Mouse (Mus musculus) kidney, embryonic 16.5 days (tissue): ENCODE measurements around the gene Tfg. TPM values are rescaled to one million over a fixed set of nuclear protein-coding genes. Genes with fewer than 3 reads are reported as not detected.

Experiments
- ATAC-seq: fragments of 200-750 bp; cut with Nextera tagmentation; 2 replicates; pipeline ENCODE4 v1.8.0; 2017; ENCODE audit warnings: moderate TSS enrichment; ENCODE audit not compliant: low FRiP score, low TSS enrichment
- H3K27ac ChIP-seq: fragments of 300-500 bp; sonication (generic); 2 replicates; pipeline ENCODE4 v1.5.1; 2014; ENCODE audit warnings: low read length
- H3K27me3 ChIP-seq: fragments of 300-500 bp; sonication (generic); 2 replicates; pipeline ENCODE4 v1.6.1; 2014; ENCODE audit warnings: low read length, control low read depth, mixed read lengths; ENCODE audit not compliant: insufficient read depth
- H3K36me3 ChIP-seq: fragments of 300-500 bp; sonication (generic); 2 replicates; pipeline ENCODE4 v1.6.1; 2014; ENCODE audit warnings: low read length, control low read depth, mixed read lengths; ENCODE audit not compliant: insufficient read depth
- H3K4me1 ChIP-seq: fragments of 300-500 bp; sonication (generic); 2 replicates; pipeline ENCODE4 v1.6.1; 2014; ENCODE audit warnings: low read length, control low read depth, mixed read lengths; ENCODE audit not compliant: insufficient read depth
- H3K4me2 ChIP-seq: fragments of 300-500 bp; sonication (generic); replicated peaks from 2 replicates; pipeline ENCODE4 v1.6.1; 2014; ENCODE audit warnings: low read depth, low read length
- H3K4me3 ChIP-seq: fragments of 300-500 bp; sonication (generic); 2 replicates; pipeline ENCODE4 v1.5.1; 2014; ENCODE audit warnings: mild to moderate bottlenecking, low read length
- H3K9ac ChIP-seq: fragments of 300-500 bp; sonication (generic); replicated peaks from 2 replicates; pipeline ENCODE4 v1.6.1; 2014; ENCODE audit warnings: low read length
- H3K9me3 ChIP-seq: fragments of 300-500 bp; sonication (generic); 2 replicates; pipeline ENCODE4 v1.6.1; 2016; ENCODE audit warnings: low read length, control low read depth
- WGBS: fragments of 180-500 bp; shearing (Covaris S2); extraction: QIAGEN DNeasy Blood & Tissue Kit; methylation state at CpG from one replicate; pipeline ENCODE4 v1.1.7; 2014; 5-methylcytosine and 5-hydroxymethylcytosine counted together
- polyA plus RNA-seq: library from polyadenylated mRNA; unstranded; fragments of >200 nt; fragmentation: Nextera tagmentation; extraction: Ambion mirVana; gene quantifications from 2 replicates; pipeline ENCODE4 v1.2.1, GENCODE M21; 2015

The Tfg gene
- 152 and 154 TPM in 2 replicates for polyA plus RNA-seq

- H3K27ac ChIP-seq, result peak within 1 kb of the TSS; percentile 98
- peak within 1 kb of the TSS; percentile 76 for H3K4me3 ChIP-seq
- under 1% methylated on average over 62 of the region's 62 CpGs for whole genome bisulfite sequencing
- ATAC-seq, result peak; percentile 98
- H3K9me3 ChIP-seq, result no peaks in the 10 kb centered on the region
- peak within 1 kb of the TSS; percentile 68 for H3K4me2 ChIP-seq
- no peaks in the 10 kb centered on the region for H3K27me3 ChIP-seq
- H3K36me3 ChIP-seq, result no peaks in the 10 kb centered on the region
- H3K9ac ChIP-seq, result peak within 1 kb of the TSS; percentile 86
- peaks cover 15% of the 10 kb centered on the region for H3K4me1 ChIP-seq
Observed at GRCm38 (mm10) chr16:56717224-56718200, at the start of gene Tfg. TSS of gene Tfg (minus strand) at chr16:56717450.

DNA sequence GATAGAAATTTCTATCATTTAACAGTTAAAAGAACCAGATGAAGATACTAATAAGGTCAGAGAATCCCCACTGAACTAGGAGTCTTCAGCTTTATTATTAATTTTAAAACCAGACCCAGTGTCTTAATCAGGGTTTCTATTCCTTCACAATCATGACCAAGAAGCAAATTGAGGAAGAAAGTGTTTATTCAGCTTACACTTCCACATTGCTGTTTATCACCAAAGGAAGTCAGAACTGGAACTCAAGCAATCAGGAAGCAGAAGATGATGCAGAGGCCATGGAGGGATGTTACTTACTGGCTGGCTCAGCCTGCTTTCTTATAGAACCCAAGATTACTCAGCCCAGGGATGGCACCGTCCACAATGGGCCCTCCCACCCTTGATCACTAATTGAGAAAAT is 11.8 kb upstream of the Tfg start:
- WGBS, result 11% methylated on average over 1 of the region's 1 CpGs
- H3K9me3 ChIP-seq, result no peaks in the 10 kb centered on the region
- H3K9ac ChIP-seq, result no peak overlapping the region
- no peak overlapping the region for H3K4me3 ChIP-seq
- no peak overlapping the region for H3K27ac ChIP-seq
- no peak for ATAC-seq
- H3K4me2 ChIP-seq, result no peak overlapping the region
- H3K4me1 ChIP-seq, result no peaks in the 10 kb centered on the region
- no peaks in the 10 kb centered on the region for H3K27me3 ChIP-seq
- no peaks in the 10 kb centered on the region for H3K36me3 ChIP-seq

GRCm38 (mm10) chr16:56724927-56725326 is 7.7 kb upstream of the Tfg start:
- Histone ChIP-seq H3K27me3 (no peaks in the 10 kb centered on the region), H3K4me3 (no peak overlapping the region), H3K9me3 (no peaks in the 10 kb centered on the region), H3K27ac (no peak overlapping the region), H3K36me3 (no peaks in the 10 kb centered on the region), H3K4me2 (no peak overlapping the region), H3K4me1 (no peaks in the 10 kb centered on the region), H3K9ac (no peak overlapping the region)
- ATAC-seq, result no peak; the same call in 1 of the 2 replicates
- 75% methylated on average over 10 of the region's 10 CpGs for WGBS

- Histone ChIP-seq H3K27ac (no peak overlapping the region), H3K9ac (no peak overlapping the region), H3K27me3 (no peaks in the 10 kb centered on the region), H3K4me1 (peaks cover 5% of the 10 kb centered on the region; the same call in 1 of the 2 replicates), H3K4me2 (no peak overlapping the region), H3K9me3 (no peaks in the 10 kb centered on the region), H3K36me3 (no peaks in the 10 kb centered on the region), H3K4me3 (no peak overlapping the region)
- 55% methylated on average over 4 of the region's 4 CpGs for WGBS
- ATAC-seq, result no peak
Observed at GRCm38 (mm10) chr16:56722357-56722756, 5.1 kb upstream of the Tfg start.

DNA sequence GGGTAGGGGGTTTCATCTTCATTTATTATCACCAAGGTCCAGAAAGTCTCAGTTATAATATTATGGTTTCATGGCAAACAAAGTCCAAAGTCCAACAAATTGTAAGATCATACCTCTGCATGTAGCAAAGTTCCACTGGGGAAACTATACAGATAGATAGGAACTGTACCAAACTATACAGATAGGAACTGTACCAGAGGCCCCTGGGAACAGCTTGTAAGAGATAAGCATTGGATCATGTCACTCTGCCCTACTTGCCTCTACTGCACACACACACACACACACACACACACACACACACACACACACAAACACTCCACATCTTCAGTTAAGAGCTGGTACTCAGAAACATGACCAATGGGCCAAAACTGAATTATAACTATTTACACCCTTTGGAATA is 1.8 kb upstream of the Tfg start:
- Histone ChIP-seq H3K4me3 (no peak overlapping the region), H3K4me2 (no peak overlapping the region), H3K9me3 (no peaks in the 10 kb centered on the region), H3K27me3 (no peaks in the 10 kb centered on the region), H3K27ac (no peak overlapping the region), H3K9ac (no peak overlapping the region), H3K4me1 (peaks cover 15% of the 10 kb centered on the region), H3K36me3 (no peaks in the 10 kb centered on the region)
- no peak for ATAC-seq

DNA sequence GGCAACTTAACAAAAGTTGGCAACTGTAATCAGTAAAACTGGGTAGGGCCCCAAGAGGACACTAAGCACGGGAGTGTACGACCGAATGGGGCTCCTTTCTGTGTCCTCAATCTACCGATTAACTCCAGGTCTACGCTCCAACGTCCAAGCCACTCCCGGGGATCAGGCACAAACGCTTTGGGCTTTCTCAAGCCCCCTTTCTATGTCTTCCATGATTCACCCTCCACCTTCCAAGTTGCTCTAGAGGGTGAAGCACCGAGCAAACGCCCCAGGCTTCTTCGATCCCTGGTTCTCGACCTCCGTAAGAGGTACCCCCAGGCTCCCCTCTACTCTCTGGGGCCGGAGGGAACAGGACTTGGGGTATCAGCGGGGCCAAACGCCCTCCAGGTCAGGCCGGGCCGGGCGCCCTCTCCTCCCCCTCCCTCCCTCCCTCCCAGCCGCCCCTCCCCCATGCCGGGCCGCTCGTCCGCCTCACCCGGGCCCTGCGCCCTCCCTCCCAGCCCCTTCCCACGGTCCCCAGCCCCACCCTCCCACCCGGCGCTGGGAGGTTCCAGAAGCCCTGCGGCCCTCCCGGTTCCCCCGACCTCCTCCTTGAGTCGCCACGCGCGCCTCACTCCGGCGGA is 582 bp downstream of the Tfg start:
- Histone ChIP-seq H3K27me3 (no peaks in the 10 kb centered on the region), H3K9me3 (no peaks in the 10 kb centered on the region), H3K4me3 (peak overlapping the region; percentile 76), H3K36me3 (peaks cover 5% of the 10 kb centered on the region), H3K4me1 (peaks cover 15% of the 10 kb centered on the region), H3K4me2 (peak overlapping the region; percentile 58), H3K9ac (peak overlapping the region; percentile 86), H3K27ac (peak overlapping the region; percentile 98)
- under 1% methylated on average over 23 of the region's 38 CpGs for WGBS
- peak; percentile 82 for ATAC-seq

GRCm38 (mm10) chr16:56715608-56716007 is 1.6 kb downstream of the Tfg start:
- Histone ChIP-seq H3K27me3 (no peaks in the 10 kb centered on the region), H3K4me1 (peaks cover 15% of the 10 kb centered on the region), H3K27ac (no peak overlapping the region), H3K4me2 (peak overlapping the region; percentile 58), H3K4me3 (peak overlapping the region; percentile 76), H3K36me3 (peaks cover 13% of the 10 kb centered on the region), H3K9me3 (no peaks in the 10 kb centered on the region), H3K9ac (0 out of 2 replicates have a peak overlapping the region, but pooled peaks have one; percentile 86)
- 48% methylated on average over 3 of the region's 3 CpGs for WGBS
- ATAC-seq, result no peak

- Histone ChIP-seq H3K4me3 (no peak overlapping the region), H3K4me2 (no peak overlapping the region), H3K9ac (no peak overlapping the region), H3K36me3 (peaks cover 45% of the 10 kb centered on the region), H3K9me3 (no peaks in the 10 kb centered on the region), H3K4me1 (no peaks in the 10 kb centered on the region), H3K27ac (no peak overlapping the region), H3K27me3 (no peaks in the 10 kb centered on the region)
- no peak for ATAC-seq
- 93% methylated on average over 3 of the region's 3 CpGs for WGBS
Observed at GRCm38 (mm10) chr16:56710071-56710470, 7.2 kb downstream of the Tfg start.

- no peak overlapping the region for H3K9ac ChIP-seq
- H3K9me3 ChIP-seq, result no peaks in the 10 kb centered on the region
- H3K4me1 ChIP-seq, result no peaks in the 10 kb centered on the region
- H3K36me3 ChIP-seq, result peaks cover 41% of the 10 kb centered on the region
- H3K27ac ChIP-seq, result no peak overlapping the region
- no peaks in the 10 kb centered on the region for H3K27me3 ChIP-seq
- ATAC-seq, result no peak
- no peak overlapping the region for H3K4me3 ChIP-seq
- no peak overlapping the region for H3K4me2 ChIP-seq
- WGBS, result 91% methylated on average over 3 of the region's 3 CpGs
Observed at GRCm38 (mm10) chr16:56705731-56706130, 11.5 kb downstream of the Tfg start.

DNA sequence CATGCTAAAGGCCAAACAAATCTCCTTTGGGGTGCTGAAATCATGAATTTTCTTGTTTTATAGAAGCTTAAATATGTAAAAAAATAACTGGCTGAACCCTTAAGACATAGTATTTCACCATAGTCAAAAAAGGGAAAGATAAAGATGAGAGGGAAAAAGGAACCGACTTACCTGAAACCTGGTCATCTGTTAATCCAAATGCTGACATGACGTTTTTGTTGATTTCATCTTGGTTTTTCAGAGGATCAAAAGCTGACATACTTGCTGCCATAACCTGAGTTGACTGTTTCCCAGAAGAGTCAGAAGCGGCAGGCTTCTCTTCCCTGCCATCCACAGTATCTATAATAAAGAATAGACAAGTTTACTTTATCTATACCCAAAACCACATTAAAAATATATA is 16.4 kb downstream of the Tfg start:
- no peak for ATAC-seq

More for the DNA sequence above, 16.4 kb downstream of the Tfg start:
- Histone ChIP-seq H3K27ac (no peak overlapping the region), H3K9ac (no peak overlapping the region), H3K4me2 (no peak overlapping the region), H3K27me3 (no peaks in the 10 kb centered on the region), H3K4me1 (no peaks in the 10 kb centered on the region), H3K9me3 (no peaks in the 10 kb centered on the region), H3K4me3 (no peak overlapping the region), H3K36me3 (peaks cover 21% of the 10 kb centered on the region)
- WGBS, result 91% methylated on average over 3 of the region's 3 CpGs
